Mouse (Mus musculus) olfactory bulb, adult 2 months (tissue): ENCODE results near the gene Dnmt3l.

Experiments used
- CTCF ChIP-seq: fragments of 200-500 bp; IDR thresholded peaks from 2 replicates; pipeline ENCODE4 v1.5.1; 2012; ENCODE audit warnings: low read depth, mild to moderate bottlenecking, low read length, moderate library complexity; ENCODE audit not compliant: insufficient read depth
- POLR2A ChIP-seq: fragments of 200-500 bp; IDR thresholded peaks from 2 replicates; pipeline ENCODE4 v1.6.1; 2012; ENCODE audit warnings: mild to moderate bottlenecking, low read depth, low read length, moderate library complexity; ENCODE audit not compliant: insufficient read depth

GRCm38 (mm10) chr10:78037139-78037538 is 4.6 kb upstream of the Dnmt3l start:
- TF ChIP-seq POLR2A, result no peak
- TF ChIP-seq CTCF, result no peak
